Mouse (Mus musculus) B cell, adult 2 months (primary cell): ENCODE results near the gene Ciart.
"Not testable (repeated sequence)": the region's sequence is repeated elsewhere in the genome, so short reads cannot be mapped to it uniquely, and the experiment has no call there.

Experiments used
- DNase-seq, 2 experiments: peaks; one replicate each; pipeline ENCODE4 v3.0.0; 2022

The Ciart gene

GRCm38 (mm10) chr3:95901616-95902372 lies 19.7 kb upstream of the Ciart start:
- no peak for DNase-seq

DNA sequence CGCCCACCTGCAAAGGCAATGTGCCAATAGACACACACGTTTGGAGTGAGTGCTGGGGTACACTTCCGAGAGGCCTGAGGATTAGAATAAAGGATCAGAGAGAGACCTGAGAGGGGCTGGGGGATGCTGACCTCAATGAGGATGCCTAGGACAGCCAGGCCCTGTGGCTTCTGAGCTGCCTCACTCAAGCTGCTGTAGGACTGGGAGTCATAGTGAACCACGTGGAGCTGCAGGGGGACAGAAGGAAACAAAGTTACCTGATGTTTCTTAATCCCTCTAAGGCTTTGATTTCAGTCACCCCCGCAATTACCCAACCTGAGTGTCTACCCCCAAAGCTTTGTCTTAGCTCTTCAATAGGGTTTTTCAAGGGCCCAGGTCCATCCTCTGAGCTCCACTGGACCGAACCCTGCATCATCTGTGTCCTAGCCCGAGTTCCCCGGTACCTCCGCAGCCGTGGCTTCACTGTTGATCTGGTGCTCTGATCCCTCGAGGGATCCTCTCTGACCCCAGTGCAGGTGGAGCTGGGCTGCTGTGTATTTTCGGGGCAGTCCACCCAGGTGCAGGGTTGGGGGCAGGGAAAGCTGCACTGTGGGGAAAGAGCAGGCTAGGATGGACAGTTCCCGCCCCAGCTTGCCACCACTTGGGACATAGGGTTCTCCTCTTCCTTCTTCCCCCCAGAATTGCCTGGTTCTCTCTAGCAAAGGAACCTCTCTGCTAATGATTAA lies 17.9 kb upstream of the Ciart start:
- no peak for DNase-seq

DNA sequence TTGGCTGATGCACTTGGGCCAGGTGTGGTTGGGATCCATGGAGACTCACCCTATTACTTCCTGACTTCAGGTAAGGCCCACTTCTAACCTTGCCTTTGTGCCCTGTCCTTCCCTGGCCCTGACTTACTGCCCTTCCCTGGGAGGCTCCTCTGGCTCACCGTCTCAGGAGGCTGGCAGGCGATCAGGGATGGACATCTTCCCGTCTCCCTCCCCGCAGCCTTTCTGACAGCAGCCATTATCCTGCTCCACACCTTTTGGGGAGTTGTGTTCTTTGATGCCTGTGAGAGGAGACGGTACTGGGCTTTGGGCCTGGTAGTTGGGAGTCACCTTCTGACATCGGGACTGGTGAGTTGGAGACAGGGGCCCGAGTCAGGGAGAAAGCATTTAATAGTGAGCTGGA lies 13.4 kb upstream of the Ciart start:
- DNase-seq = not testable (repeated sequence)

- no peak for DNase-seq
These were observed 12.5 kb upstream of the Ciart start for GRCm38 (mm10) chr3:95894317-95895160.

GRCm38 (mm10) chr3:95893606-95894316 lies 11.7 kb upstream of the Ciart start, which contains the start of gene Aph1a:
Aph1a (plus strand) TSS chr3:95893969.
- peak; percentile 94 to 96 for DNase-seq

DNA sequence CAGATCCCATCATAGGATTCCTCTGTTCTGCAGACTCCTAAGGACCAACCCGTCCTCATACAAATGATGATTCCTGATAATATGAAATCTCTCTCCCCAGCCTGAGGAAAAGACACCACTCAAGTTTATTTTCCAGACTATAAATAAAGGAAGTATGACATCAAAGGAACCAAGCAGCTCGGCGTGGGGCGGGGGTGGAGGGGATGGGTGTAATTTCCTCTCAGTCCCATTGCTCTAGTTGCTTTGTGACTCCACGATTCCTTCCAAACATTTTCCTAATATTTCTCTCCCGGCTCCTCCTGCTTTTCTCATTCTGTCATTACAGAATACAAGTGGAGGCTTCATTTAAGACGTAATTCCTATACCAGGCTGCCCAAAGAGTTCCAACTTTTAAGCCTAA lies 11.1 kb upstream of the Ciart start:
- no peak for DNase-seq

GRCm38 (mm10) chr3:95892066-95893052 lies 10.3 kb upstream of the Ciart start:
- no peak for DNase-seq

- peak; percentile 79 to 84 for DNase-seq
These were observed 9.4 kb upstream of the Ciart start, which contains the start of gene BC028528 for GRCm38 (mm10) chr3:95891211-95892065. BC028528 (minus strand) TSS chr3:95892005.

DNA sequence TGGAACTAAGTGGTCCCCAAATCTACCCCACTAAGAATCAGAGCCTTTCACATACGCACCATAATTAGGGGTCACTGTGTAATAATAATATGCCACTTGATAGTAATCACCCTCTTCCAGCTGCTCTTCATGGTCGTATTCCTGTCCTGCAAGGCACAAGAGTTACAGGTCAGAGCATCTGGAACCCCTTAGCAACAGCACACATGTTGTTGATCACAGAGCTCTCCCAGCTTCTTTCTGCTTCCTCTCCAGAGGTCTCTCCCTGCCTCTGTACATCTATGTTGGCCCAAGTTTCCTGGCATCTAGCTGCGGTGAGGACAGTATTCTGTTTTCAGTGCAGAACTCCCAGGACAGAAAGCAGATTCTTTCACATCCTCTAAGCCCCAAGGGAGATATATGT lies 7.6 kb upstream of the Ciart start:
- DNase-seq = no peak

DNA sequence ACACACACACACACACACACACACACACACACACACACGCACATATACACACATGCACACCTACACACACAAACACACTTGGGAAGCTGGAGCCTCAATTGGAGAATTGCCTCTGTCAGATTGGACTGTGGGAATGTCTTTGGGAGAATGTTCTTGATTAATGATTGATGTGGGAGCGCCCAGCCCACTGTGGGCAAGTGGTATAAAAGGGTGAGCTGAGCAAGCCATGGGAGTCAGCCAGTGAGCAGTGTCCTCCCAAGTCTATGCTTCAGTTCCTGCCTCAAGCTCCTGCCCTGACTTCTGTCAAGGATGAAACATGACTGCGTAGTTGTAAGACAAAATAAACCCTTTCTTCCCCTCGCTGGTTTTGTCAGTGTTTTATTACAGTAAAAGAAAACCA lies 5.5 kb upstream of the Ciart start:
- DNase-seq = no peak

- no peak for DNase-seq
These were observed 2.3 kb upstream of the Ciart start for GRCm38 (mm10) chr3:95884400-95884799.

GRCm38 (mm10) chr3:95882816-95883425 lies 870 bp upstream of the Ciart start:
- DNase-seq = peak; percentile 71 to 77

DNA sequence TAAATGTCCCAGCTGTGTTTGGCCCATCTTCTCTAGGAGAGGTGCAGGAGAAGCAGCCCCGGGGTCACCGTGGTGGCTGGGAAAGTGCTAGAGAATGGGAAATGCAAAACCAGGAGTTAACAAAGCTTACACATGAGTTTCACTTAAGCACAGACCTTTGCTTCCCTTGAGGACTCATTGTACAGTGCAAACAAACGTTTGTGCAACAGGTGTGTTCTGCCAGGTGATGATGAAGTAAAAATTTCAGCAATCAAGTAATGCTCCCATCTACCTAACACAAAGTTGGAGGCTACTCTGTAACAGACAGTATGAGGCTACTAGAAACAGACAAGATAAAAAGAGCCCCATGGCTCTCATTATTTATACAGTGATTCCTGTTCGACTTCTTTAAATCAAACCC lies 3.0 kb downstream of the Ciart start:
- DNase-seq = no peak

DNA sequence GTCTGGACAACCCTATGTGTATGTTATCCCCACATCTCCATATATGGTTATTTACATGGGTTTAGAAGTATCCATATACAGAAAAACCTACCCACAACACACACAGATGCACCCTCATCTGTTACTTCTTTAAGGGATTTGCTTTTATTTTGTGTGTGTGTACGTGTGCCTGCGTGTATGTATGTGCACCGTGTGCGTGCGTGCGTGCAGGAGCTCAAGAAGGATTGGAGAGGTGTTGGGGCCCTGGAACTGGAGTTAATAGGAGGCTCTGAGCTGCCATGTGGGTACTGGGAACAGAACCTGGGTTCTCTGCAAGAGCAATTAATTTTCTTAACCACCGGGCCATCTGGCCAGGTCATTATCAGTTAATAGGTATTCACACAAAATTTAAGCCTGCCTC lies 10.0 kb downstream of the Ciart start:
- DNase-seq = no peak

GRCm38 (mm10) chr3:95871392-95871867 lies 10.6 kb downstream of the Ciart start, which contains the start of gene Mrps21:
Mrps21 (minus strand) TSS chr3:95871519.
- peak; percentile 86 for DNase-seq

DNA sequence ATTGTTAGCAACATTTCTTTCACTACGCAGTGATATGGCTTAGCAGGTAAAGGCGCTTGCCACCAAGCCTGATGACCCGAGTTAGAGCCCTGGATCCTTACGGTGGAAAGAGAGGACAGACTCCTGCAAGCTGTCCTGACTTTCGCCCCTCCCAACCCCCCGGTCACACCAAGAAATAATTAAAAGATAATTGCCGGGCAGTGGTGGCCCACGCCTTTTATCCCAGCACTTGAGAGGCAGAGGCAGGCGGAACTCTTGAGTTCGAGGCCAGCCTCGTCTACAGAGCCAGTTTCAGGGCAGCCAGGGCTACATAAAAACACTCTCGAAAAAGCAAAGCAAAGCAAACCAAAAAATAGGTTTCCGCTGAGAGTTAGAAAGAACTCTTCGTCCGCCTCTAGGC lies 11.1 kb downstream of the Ciart start:
- no peak for DNase-seq

DNA sequence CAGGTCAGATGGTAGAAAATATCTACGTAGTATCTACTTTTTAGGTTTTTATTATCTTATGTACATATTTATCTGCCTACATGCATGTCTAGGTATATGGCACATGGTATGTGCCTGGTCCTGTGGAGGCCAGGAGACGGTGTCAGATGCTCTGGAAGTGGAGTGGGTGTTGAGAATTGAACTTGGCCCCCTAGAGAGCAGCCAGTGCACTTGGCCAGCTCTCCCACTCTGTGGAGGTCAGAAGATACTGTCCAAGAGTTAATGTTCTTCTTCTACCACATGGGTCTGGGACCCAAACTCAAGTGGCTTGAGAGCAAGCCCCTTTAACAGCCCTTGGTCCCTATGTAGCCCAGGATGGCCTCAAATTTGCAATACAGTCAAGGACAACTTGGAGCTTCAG lies 14.6 kb downstream of the Ciart start:
- DNase-seq = no peak

- DNase-seq = no peak
These were observed 16.0 kb downstream of the Ciart start for GRCm38 (mm10) chr3:95866071-95866470.

GRCm38 (mm10) chr3:95865571-95865970 lies 16.5 kb downstream of the Ciart start:
- no peak for DNase-seq

- no peak for DNase-seq
These were observed 17.0 kb downstream of the Ciart start for GRCm38 (mm10) chr3:95865050-95865449.
